Mouse (Mus musculus): ENCODE measurements around the gene Sh3pxd2b.

- TF ChIP-seq CTCF (IDR thresholded peaks at IDR 0.05; ENCODE audit: control insufficient read depth, insufficient read depth, insufficient read length) = no peak
- no peak for TF ChIP-seq USF1 (IDR thresholded peaks at IDR 0.05; ENCODE audit: low read depth)
- TF ChIP-seq MAX (IDR thresholded peaks at IDR 0.05) = no peak
- TF ChIP-seq MYOD1 (IDR thresholded peaks at IDR 0.05; ENCODE audit: control insufficient read depth, insufficient read length, low read depth) = no peak
- TF ChIP-seq MYOG (IDR thresholded peaks at IDR 0.05; ENCODE audit: control insufficient read depth, extremely low read depth, insufficient read length) = no peak
- TF ChIP-seq FOSL1 (IDR thresholded peaks at IDR 0.05; ENCODE audit: insufficient read depth, low read length, poor library complexity, severe bottlenecking) = no peak
- TF ChIP-seq CEBPB (IDR thresholded peaks at IDR 0.05; ENCODE audit: low read depth) = no peak
These were observed 14.4 kb upstream of the Sh3pxd2b start for GRCm38 (mm10) chr11:32333235-32333634.

Measured in C2C12 (cell line).